Mouse (Mus musculus) lung, embryonic 15.5 days (tissue): ENCODE measurements around the gene Noxred1. TPM values are rescaled to one million over a fixed set of nuclear protein-coding genes. Genes with fewer than 3 reads are reported as not detected.
"Not testable (repeated sequence)": the region's sequence is repeated elsewhere in the genome, so short reads cannot be mapped to it uniquely, and the experiment has no call there.

Experiments
- ATAC-seq: fragments of 200-750 bp; cut with Nextera tagmentation; 2 replicates; pipeline ENCODE4 v1.8.0; 2017; ENCODE audit warnings: moderate number of reproducible peaks, borderline replicate concordance; ENCODE audit not compliant: low FRiP score, low TSS enrichment; ENCODE audit errors: extremely low read depth
- H3K27ac ChIP-seq: fragments of 300-500 bp; sonication (generic); 2 replicates; pipeline ENCODE4 v1.5.1; 2015; ENCODE audit warnings: moderate library complexity, mild to moderate bottlenecking, inconsistent platforms
- H3K27me3 ChIP-seq: fragments of 300-500 bp; sonication (generic); 2 replicates; pipeline ENCODE4 v1.6.1; 2015; ENCODE audit warnings: inconsistent platforms
- H3K36me3 ChIP-seq: fragments of 300-500 bp; sonication (generic); 2 replicates; pipeline ENCODE4 v1.6.1; 2015; ENCODE audit warnings: inconsistent platforms
- H3K4me1 ChIP-seq: fragments of 300-500 bp; sonication (generic); 2 replicates; pipeline ENCODE4 v1.6.1; 2015; ENCODE audit warnings: inconsistent platforms
- H3K4me2 ChIP-seq: fragments of 300-500 bp; sonication (generic); 2 replicates; pipeline ENCODE4 v1.6.1; 2015; ENCODE audit warnings: inconsistent platforms, mild to moderate bottlenecking, moderate library complexity
- H3K4me3 ChIP-seq: fragments of 300-500 bp; sonication (generic); 2 replicates; pipeline ENCODE4 v1.5.1; 2015; ENCODE audit warnings: mild to moderate bottlenecking, inconsistent platforms
- H3K9ac ChIP-seq: fragments of 300-500 bp; sonication (generic); 2 replicates; pipeline ENCODE4 v1.6.1; 2015; ENCODE audit warnings: inconsistent platforms
- H3K9me3 ChIP-seq: fragments of 300-500 bp; sonication (generic); 2 replicates; pipeline ENCODE4 v1.6.1; 2016; ENCODE audit warnings: inconsistent platforms
- WGBS: fragments of 180-500 bp; shearing (Covaris S2); methylation state at CpG from one replicate; pipeline ENCODE4 v1.1.7; 2015; 5-methylcytosine and 5-hydroxymethylcytosine counted together
- polyA plus RNA-seq: library from polyadenylated mRNA; unstranded; fragments of >200 nt; fragmentation: Nextera tagmentation; extraction: Ambion mirVana; gene quantifications from 2 replicates; pipeline ENCODE4 v1.2.1, GENCODE M21; 2015

Noxred1 gene
- polyA plus RNA-seq, 1 experiment from 2014 or later = 0.39 TPM

GRCm38 (mm10) chr12:87224950-87225349, 13.6 kb downstream of the Noxred1 start:
- Histone ChIP-seq H3K27me3 (no peaks in the 10 kb centered on the region), H3K27ac (no peak overlapping the region), H3K4me2 (no peak overlapping the region), H3K4me1 (no peaks in the 10 kb centered on the region), H3K9me3 (no peaks in the 10 kb centered on the region), H3K4me3 (no peak overlapping the region), H3K36me3 (no peaks in the 10 kb centered on the region), H3K9ac (no peak overlapping the region)
- ATAC-seq = no peak
- WGBS = 68% methylated on average over 10 of the region's 10 CpGs

GRCm38 (mm10) chr12:87219362-87219761, 19.2 kb downstream of the Noxred1 start:
- no peaks in the 10 kb centered on the region for H3K4me1 ChIP-seq
- no peaks in the 10 kb centered on the region for H3K27me3 ChIP-seq
- no peak overlapping the region for H3K4me2 ChIP-seq
- H3K9me3 ChIP-seq = no peaks in the 10 kb centered on the region
- H3K27ac ChIP-seq = no peak overlapping the region
- no peak overlapping the region for H3K4me3 ChIP-seq
- WGBS = 32% methylated on average over 7 of the region's 7 CpGs
- ATAC-seq = no peak
- H3K9ac ChIP-seq = no peak overlapping the region
- no peaks in the 10 kb centered on the region for H3K36me3 ChIP-seq

- no peak overlapping the region for H3K4me2 ChIP-seq
Measured at GRCm38 (mm10) chr12:87217596-87217995, 20.9 kb downstream of the Noxred1 start.

GRCm38 (mm10) chr12:87216053-87216452, 22.5 kb downstream of the Noxred1 start:
- WGBS = 66% methylated on average over 2 of the region's 2 CpGs
- Histone ChIP-seq H3K27ac (no peak overlapping the region), H3K4me1 (no peaks in the 10 kb centered on the region), H3K36me3 (no peaks in the 10 kb centered on the region), H3K9ac (no peak overlapping the region), H3K4me2 (no peak overlapping the region), H3K9me3 (no peaks in the 10 kb centered on the region), H3K4me3 (no peak overlapping the region), H3K27me3 (no peaks in the 10 kb centered on the region)
- ATAC-seq = no peak

More at GRCm38 (mm10) chr12:87217596-87217995, 20.9 kb downstream of the Noxred1 start:
- Histone ChIP-seq H3K4me3 (no peak overlapping the region), H3K27me3 (no peaks in the 10 kb centered on the region), H3K4me1 (no peaks in the 10 kb centered on the region), H3K27ac (no peak overlapping the region), H3K9me3 (no peaks in the 10 kb centered on the region), H3K9ac (no peak overlapping the region), H3K36me3 (no peaks in the 10 kb centered on the region)
- ATAC-seq = no peak

GRCm38 (mm10) chr12:87212844-87213606, 25.5 kb downstream of the Noxred1 start:
- Histone ChIP-seq H3K9me3 (no peaks in the 10 kb centered on the region), H3K27me3 (no peaks in the 10 kb centered on the region), H3K9ac (no peak overlapping the region), H3K4me1 (no peaks in the 10 kb centered on the region), H3K27ac (no peak overlapping the region), H3K4me3 (no peak overlapping the region), H3K36me3 (no peaks in the 10 kb centered on the region), H3K4me2 (no peak overlapping the region)
- 45% methylated on average over 2 of the region's 2 CpGs for WGBS
- ATAC-seq = no peak

- not testable (repeated sequence) for H3K27me3 ChIP-seq, H3K9me3 ChIP-seq, ATAC-seq, H3K4me1 ChIP-seq, H3K36me3 ChIP-seq, H3K27ac ChIP-seq, H3K9ac ChIP-seq, H3K4me3 ChIP-seq, H3K4me2 ChIP-seq
- WGBS = 88% methylated on average over 5 of the region's 5 CpGs
Measured at GRCm38 (mm10) chr12:87205789-87206188, 32.7 kb downstream of the Noxred1 start.

GRCm38 (mm10) chr12:87201694-87202093, 36.8 kb downstream of the Noxred1 start:
- H3K4me1 ChIP-seq = peaks cover 7% of the 10 kb centered on the region
- 63% methylated on average over 5 of the region's 5 CpGs for WGBS
- H3K27me3 ChIP-seq = no peaks in the 10 kb centered on the region
- ATAC-seq = no peak
- H3K27ac ChIP-seq = no peak overlapping the region
- H3K9me3 ChIP-seq = no peaks in the 10 kb centered on the region
- H3K36me3 ChIP-seq = no peaks in the 10 kb centered on the region
- no peak overlapping the region for H3K9ac ChIP-seq
- H3K4me2 ChIP-seq = no peak overlapping the region
- no peak overlapping the region for H3K4me3 ChIP-seq

GRCm38 (mm10) chr12:87199973-87200586, 38.5 kb downstream of the Noxred1 start, which contains the start of gene Tmed8:
Tmed8 (minus strand) TSS chr12:87200454.
- no peaks in the 10 kb centered on the region for H3K9me3 ChIP-seq
- peak within 1 kb of the TSS; percentile 61 for H3K27ac ChIP-seq
- peak within 1 kb of the TSS; percentile 86 for H3K4me3 ChIP-seq
- H3K36me3 ChIP-seq = no peaks in the 10 kb centered on the region
- ATAC-seq = peak; percentile 96
- WGBS = under 1% methylated on average over 64 of the region's 70 CpGs
- H3K9ac ChIP-seq = peak within 1 kb of the TSS; percentile 88
- peaks cover 7% of the 10 kb centered on the region for H3K4me1 ChIP-seq
- H3K27me3 ChIP-seq = no peaks in the 10 kb centered on the region
- peak within 1 kb of the TSS; percentile 94 for H3K4me2 ChIP-seq

- Histone ChIP-seq H3K4me1 (peaks cover 7% of the 10 kb centered on the region), H3K4me3 (peak within 1 kb of the TSS; percentile 86), H3K27ac (peak within 1 kb of the TSS; percentile 61), H3K9ac (peak within 1 kb of the TSS; percentile 88), H3K36me3 (no peaks in the 10 kb centered on the region), H3K27me3 (no peaks in the 10 kb centered on the region), H3K4me2 (peak within 1 kb of the TSS; percentile 94), H3K9me3 (no peaks in the 10 kb centered on the region)
- 1% methylated on average over 38 of the region's 38 CpGs for WGBS
- ATAC-seq = peak; percentile 53
Measured at GRCm38 (mm10) chr12:87199206-87199972, 39.1 kb downstream of the Noxred1 start, which contains the start of gene Samd15. Samd15 (plus strand) TSS chr12:87199723.

- H3K4me2 ChIP-seq = peak overlapping the region; percentile 94
- ATAC-seq = no peak
- peak overlapping the region; percentile 88; the same call in 1 of the 2 replicates for H3K9ac ChIP-seq
- H3K27me3 ChIP-seq = no peaks in the 10 kb centered on the region
- H3K36me3 ChIP-seq = no peaks in the 10 kb centered on the region
- 55% methylated on average over 6 of the region's 6 CpGs for WGBS
- H3K4me3 ChIP-seq = peak overlapping the region; percentile 86
- no peak overlapping the region for H3K27ac ChIP-seq
- peaks cover 7% of the 10 kb centered on the region for H3K4me1 ChIP-seq
- H3K9me3 ChIP-seq = no peaks in the 10 kb centered on the region
Measured at GRCm38 (mm10) chr12:87198792-87199191, 39.7 kb downstream of the Noxred1 start.

- H3K9ac ChIP-seq = no peak overlapping the region
- no peaks in the 10 kb centered on the region for H3K9me3 ChIP-seq
- H3K4me3 ChIP-seq = no peak overlapping the region
- no peak for ATAC-seq
- H3K27ac ChIP-seq = no peak overlapping the region
- H3K36me3 ChIP-seq = no peaks in the 10 kb centered on the region
- H3K27me3 ChIP-seq = no peaks in the 10 kb centered on the region
- H3K4me2 ChIP-seq = no peak overlapping the region
- peaks cover 7% of the 10 kb centered on the region for H3K4me1 ChIP-seq
Measured at GRCm38 (mm10) chr12:87196310-87196709, 42.2 kb downstream of the Noxred1 start.

GRCm38 (mm10) chr12:87195069-87195468, 43.5 kb downstream of the Noxred1 start:
- Histone ChIP-seq H3K9me3 (no peaks in the 10 kb centered on the region), H3K4me3 (no peak overlapping the region), H3K4me1 (peaks cover 7% of the 10 kb centered on the region), H3K36me3 (no peaks in the 10 kb centered on the region), H3K27ac (no peak overlapping the region), H3K4me2 (no peak overlapping the region), H3K9ac (no peak overlapping the region), H3K27me3 (no peaks in the 10 kb centered on the region)
- no peak for ATAC-seq
- WGBS = 33% methylated on average over 1 of the region's 1 CpGs
